Mouse (Mus musculus): Measurements from ENCODE around the gene Snx18.

The Snx18 gene

GRCm38 (mm10) chr13:113595987-113596386 lies 22.4 kb downstream of the Snx18 start:
- no peak for DNase-seq

- no peak for DNase-seq
Observed at GRCm38 (mm10) chr13:113595219-113595618, 23.1 kb downstream of the Snx18 start.

- DNase-seq = no peak
Observed at GRCm38 (mm10) chr13:113594361-113594760, 24.0 kb downstream of the Snx18 start.

GRCm38 (mm10) chr13:113593711-113594110 lies 24.7 kb downstream of the Snx18 start:
- no peak for DNase-seq

- DNase-seq = no peak
Observed at GRCm38 (mm10) chr13:113592703-113593200, 25.6 kb downstream of the Snx18 start.

- no peak for DNase-seq
Observed at GRCm38 (mm10) chr13:113591336-113591735, 27.0 kb downstream of the Snx18 start.

- no peak for DNase-seq
Observed at GRCm38 (mm10) chr13:113590216-113590615, 28.1 kb downstream of the Snx18 start.

GRCm38 (mm10) chr13:113589499-113589898 lies 28.9 kb downstream of the Snx18 start:
- peak; percentile 79 for DNase-seq

- DNase-seq = no peak
Observed at GRCm38 (mm10) chr13:113587200-113587936, 31.0 kb downstream of the Snx18 start.

- no peak for DNase-seq
Observed at GRCm38 (mm10) chr13:113585606-113586005, 32.8 kb downstream of the Snx18 start.

- no peak for DNase-seq
Observed at GRCm38 (mm10) chr13:113584431-113584830, 33.9 kb downstream of the Snx18 start.

- DNase-seq = peak; percentile 56
Observed at GRCm38 (mm10) chr13:113583563-113583962, 34.8 kb downstream of the Snx18 start.

GRCm38 (mm10) chr13:113582024-113582423 lies 36.3 kb downstream of the Snx18 start:
- no peak for DNase-seq

- DNase-seq = no peak
Observed at GRCm38 (mm10) chr13:113581436-113581835, 36.9 kb downstream of the Snx18 start.

GRCm38 (mm10) chr13:113580400-113580790 lies 38.0 kb downstream of the Snx18 start:
- no peak for DNase-seq

GRCm38 (mm10) chr13:113579788-113580399 lies 38.5 kb downstream of the Snx18 start:
- peak; percentile 36 for DNase-seq

GRCm38 (mm10) chr13:113574232-113574631 lies 44.1 kb downstream of the Snx18 start:
- no peak for DNase-seq

GRCm38 (mm10) chr13:113573377-113573776 lies 45.0 kb downstream of the Snx18 start:
- no peak for DNase-seq

- DNase-seq = no peak
Observed at GRCm38 (mm10) chr13:113572046-113572686, 46.2 kb downstream of the Snx18 start.

GRCm38 (mm10) chr13:113569526-113569925 lies 48.8 kb downstream of the Snx18 start:
- DNase-seq = no peak

- no peak for DNase-seq
Observed at GRCm38 (mm10) chr13:113566951-113567350, 51.4 kb downstream of the Snx18 start.

- DNase-seq = peak; percentile 30
Observed at GRCm38 (mm10) chr13:113566411-113566810, 52.0 kb downstream of the Snx18 start.

GRCm38 (mm10) chr13:113559646-113560045 lies 58.7 kb downstream of the Snx18 start:
- no peak for DNase-seq

- no peak for DNase-seq
Observed at GRCm38 (mm10) chr13:113556538-113556937, 61.8 kb downstream of the Snx18 start.
